Mouse (Mus musculus): Measurements from ENCODE around the gene Syce2.

- TF ChIP-seq POLR2A (IDR thresholded peaks at IDR 0.05; ENCODE audit: control insufficient read depth, low read depth, low read length) (no peak), CTCF (IDR thresholded peaks at IDR 0.05; ENCODE audit: control insufficient read depth, insufficient read depth, insufficient replicate concordance, low read depth, low read length) (no peak)
Observed at GRCm38 (mm10) chr8:84874339-84874738, 2.4 kb downstream of the Syce2 start.

Measured in testis, adult 2 months (tissue).